Mouse (Mus musculus) neural tube, embryonic 12.5 days (tissue): Measurements from ENCODE around the gene Acsbg2. TPM values are rescaled to one million over a fixed set of nuclear protein-coding genes. Genes with fewer than 3 reads are reported as not detected.

Experiments used
- ATAC-seq: fragments of 200-750 bp; cut with Nextera tagmentation; 2 replicates; pipeline ENCODE4 v1.8.0; 2017; ENCODE audit warnings: low read depth, mild to moderate bottlenecking, moderate TSS enrichment, moderate library complexity; ENCODE audit not compliant: low FRiP score
- H3K27ac ChIP-seq: fragments of 300-500 bp; sonication (generic); 2 replicates; pipeline ENCODE4 v1.5.1; 2016
- H3K27me3 ChIP-seq: fragments of 300-500 bp; sonication (generic); replicated peaks from 2 replicates; pipeline ENCODE4 v1.6.1; 2016; ENCODE audit warnings: mild to moderate bottlenecking
- H3K36me3 ChIP-seq: fragments of 300-500 bp; sonication (generic); 2 replicates; pipeline ENCODE4 v1.6.1; 2016; ENCODE audit warnings: mild to moderate bottlenecking
- H3K4me1 ChIP-seq: fragments of 300-500 bp; sonication (generic); 2 replicates; pipeline ENCODE4 v1.6.1; 2016
- H3K4me2 ChIP-seq: fragments of 300-500 bp; sonication (generic); replicated peaks from 2 replicates; pipeline ENCODE4 v1.6.1; 2016; ENCODE audit warnings: mild to moderate bottlenecking
- H3K4me3 ChIP-seq: fragments of 300-500 bp; sonication (generic); 2 replicates; pipeline ENCODE4 v1.5.1; 2016
- H3K9ac ChIP-seq: fragments of 300-500 bp; sonication (generic); 2 replicates; pipeline ENCODE4 v1.6.1; 2016; ENCODE audit warnings: mild to moderate bottlenecking
- H3K9me3 ChIP-seq: fragments of 300-500 bp; sonication (generic); 2 replicates; pipeline ENCODE4 v1.6.1; 2016; ENCODE audit warnings: mild to moderate bottlenecking
- WGBS: fragments of 180-500 bp; shearing (Covaris S2); methylation state at CpG from one replicate; pipeline ENCODE4 v1.1.7; 2016; 5-methylcytosine and 5-hydroxymethylcytosine counted together
- polyA plus RNA-seq: library from polyadenylated mRNA; unstranded; fragments of >200 nt; fragmentation: Nextera tagmentation; extraction: Ambion mirVana; gene quantifications from 2 replicates; pipeline ENCODE4 v1.2.1, GENCODE M21; 2016

Gene Acsbg2
- polyA plus RNA-seq, 1 experiment from 2014 or later, result not detected

- Histone ChIP-seq H3K9ac (no peak overlapping the region), H3K4me2 (no peak overlapping the region), H3K4me1 (peaks cover 23% of the 10 kb centered on the region), H3K27ac (no peak overlapping the region), H3K4me3 (no peak overlapping the region), H3K36me3 (peaks cover 92% of the 10 kb centered on the region), H3K9me3 (no peaks in the 10 kb centered on the region), H3K27me3 (no peaks in the 10 kb centered on the region)
- WGBS, result 90% methylated on average over 9 of the region's 9 CpGs
- no peak for ATAC-seq
These were observed 21.2 kb upstream of the Acsbg2 start for GRCm38 (mm10) chr17:56895368-56895918.

- Histone ChIP-seq H3K4me1 (no peaks in the 10 kb centered on the region), H3K27me3 (no peaks in the 10 kb centered on the region), H3K9me3 (no peaks in the 10 kb centered on the region), H3K36me3 (peaks cover 70% of the 10 kb centered on the region), H3K4me2 (no peak overlapping the region), H3K27ac (no peak overlapping the region), H3K9ac (no peak overlapping the region), H3K4me3 (no peak overlapping the region)
- no peak for ATAC-seq
- WGBS, result 97% methylated on average over 2 of the region's 2 CpGs
These were observed 15.8 kb upstream of the Acsbg2 start for GRCm38 (mm10) chr17:56890018-56890417.

- WGBS, result 90% methylated on average over 2 of the region's 3 CpGs
- H3K36me3 ChIP-seq, result peaks cover 50% of the 10 kb centered on the region
These were observed 13.8 kb upstream of the Acsbg2 start for GRCm38 (mm10) chr17:56888050-56888449.

GRCm38 (mm10) chr17:56884809-56885208 is 10.6 kb upstream of the Acsbg2 start:
- Histone ChIP-seq H3K9ac (no peak overlapping the region), H3K4me3 (no peak overlapping the region), H3K4me1 (no peaks in the 10 kb centered on the region), H3K36me3 (peaks cover 20% of the 10 kb centered on the region), H3K27ac (no peak overlapping the region), H3K4me2 (no peak overlapping the region), H3K27me3 (no peaks in the 10 kb centered on the region), H3K9me3 (no peaks in the 10 kb centered on the region)
- WGBS, result 92% methylated on average over 17 of the region's 17 CpGs
- no peak for ATAC-seq

More at GRCm38 (mm10) chr17:56888050-56888449, 13.8 kb upstream of the Acsbg2 start:
- Histone ChIP-seq H3K4me1 (no peaks in the 10 kb centered on the region), H3K27ac (no peak overlapping the region), H3K9me3 (no peaks in the 10 kb centered on the region), H3K4me3 (no peak overlapping the region), H3K4me2 (no peak overlapping the region), H3K9ac (no peak overlapping the region), H3K27me3 (no peaks in the 10 kb centered on the region)
- ATAC-seq, result no peak

GRCm38 (mm10) chr17:56884331-56884730 is 10.1 kb upstream of the Acsbg2 start:
- H3K27me3 ChIP-seq, result no peaks in the 10 kb centered on the region
- no peak overlapping the region for H3K9ac ChIP-seq
- ATAC-seq, result no peak
- no peaks in the 10 kb centered on the region for H3K9me3 ChIP-seq
- H3K4me3 ChIP-seq, result no peak overlapping the region
- H3K4me1 ChIP-seq, result no peaks in the 10 kb centered on the region
- no peak overlapping the region for H3K27ac ChIP-seq
- no peak overlapping the region for H3K4me2 ChIP-seq
- H3K36me3 ChIP-seq, result peaks cover 15% of the 10 kb centered on the region
- WGBS, result 82% methylated on average over 5 of the region's 5 CpGs

- no peaks in the 10 kb centered on the region for H3K27me3 ChIP-seq
- no peak overlapping the region for H3K27ac ChIP-seq
- H3K36me3 ChIP-seq, result peaks cover 8% of the 10 kb centered on the region
- WGBS, result 48% methylated on average over 17 of the region's 17 CpGs
- H3K9ac ChIP-seq, result no peak overlapping the region
- peak overlapping the region; percentile 20; the same call in 1 of the 2 replicates for H3K4me2 ChIP-seq
- H3K9me3 ChIP-seq, result no peaks in the 10 kb centered on the region
- no peaks in the 10 kb centered on the region for H3K4me1 ChIP-seq
- no peak overlapping the region for H3K4me3 ChIP-seq
- no peak for ATAC-seq
These were observed 9.4 kb upstream of the Acsbg2 start for GRCm38 (mm10) chr17:56883612-56884011.

- Histone ChIP-seq H3K4me1 (no peaks in the 10 kb centered on the region), H3K4me3 (no peak overlapping the region), H3K9ac (no peak overlapping the region), H3K9me3 (no peaks in the 10 kb centered on the region), H3K27ac (no peak overlapping the region), H3K36me3 (no peaks in the 10 kb centered on the region), H3K27me3 (no peaks in the 10 kb centered on the region), H3K4me2 (no peak overlapping the region)
- ATAC-seq, result no peak
- 93% methylated on average over 19 of the region's 19 CpGs for WGBS
These were observed 3.2 kb upstream of the Acsbg2 start for GRCm38 (mm10) chr17:56877426-56877825.

GRCm38 (mm10) chr17:56876981-56877380 is 2.7 kb upstream of the Acsbg2 start:
- H3K9me3 ChIP-seq, result no peaks in the 10 kb centered on the region
- H3K4me2 ChIP-seq, result no peak overlapping the region
- no peaks in the 10 kb centered on the region for H3K4me1 ChIP-seq
- WGBS, result 67% methylated on average over 8 of the region's 8 CpGs
- ATAC-seq, result no peak
- no peaks in the 10 kb centered on the region for H3K36me3 ChIP-seq
- no peak overlapping the region for H3K4me3 ChIP-seq
- H3K9ac ChIP-seq, result no peak overlapping the region
- H3K27me3 ChIP-seq, result no peaks in the 10 kb centered on the region
- H3K27ac ChIP-seq, result no peak overlapping the region

GRCm38 (mm10) chr17:56876465-56876864 is 2.2 kb upstream of the Acsbg2 start:
- Histone ChIP-seq H3K36me3 (no peaks in the 10 kb centered on the region), H3K4me3 (no peak overlapping the region), H3K27ac (no peak overlapping the region), H3K27me3 (no peaks in the 10 kb centered on the region), H3K9ac (no peak overlapping the region), H3K4me2 (no peak overlapping the region), H3K9me3 (no peaks in the 10 kb centered on the region), H3K4me1 (no peaks in the 10 kb centered on the region)
- WGBS, result 91% methylated on average over 3 of the region's 3 CpGs
- ATAC-seq, result no peak

GRCm38 (mm10) chr17:56874936-56875651 is 847 bp upstream of the Acsbg2 start, which contains the start of gene 1700061G19Rik:
TSS of gene 1700061G19Rik (plus strand) at chr17:56875477.
- no peaks in the 10 kb centered on the region for H3K27me3 ChIP-seq
- H3K27ac ChIP-seq, result no peak within 1 kb of the TSS
- H3K4me3 ChIP-seq, result no peak within 1 kb of the TSS
- no peaks in the 10 kb centered on the region for H3K9me3 ChIP-seq
- H3K4me2 ChIP-seq, result no peak within 1 kb of the TSS
- no peaks in the 10 kb centered on the region for H3K4me1 ChIP-seq
- ATAC-seq, result no peak
- H3K9ac ChIP-seq, result no peak within 1 kb of the TSS
- no peaks in the 10 kb centered on the region for H3K36me3 ChIP-seq
- WGBS, result 88% methylated on average over 12 of the region's 12 CpGs

GRCm38 (mm10) chr17:56872512-56872911 is 1.7 kb downstream of the Acsbg2 start:
- no peaks in the 10 kb centered on the region for H3K27me3 ChIP-seq
- no peaks in the 10 kb centered on the region for H3K4me1 ChIP-seq
- no peak for ATAC-seq
- H3K27ac ChIP-seq, result no peak overlapping the region
- WGBS, result 80% methylated on average over 7 of the region's 7 CpGs
- no peak overlapping the region for H3K9ac ChIP-seq
- H3K9me3 ChIP-seq, result no peaks in the 10 kb centered on the region
- no peak overlapping the region for H3K4me2 ChIP-seq
- H3K4me3 ChIP-seq, result no peak overlapping the region
- H3K36me3 ChIP-seq, result no peaks in the 10 kb centered on the region

GRCm38 (mm10) chr17:56871767-56872166 is 2.5 kb downstream of the Acsbg2 start:
- 85% methylated on average over 8 of the region's 8 CpGs for WGBS
- 0 out of 2 replicates have a peak, but pooled peaks cover 7% of the 10 kb centered on the region for H3K9me3 ChIP-seq
- ATAC-seq, result no peak

More at GRCm38 (mm10) chr17:56871767-56872166, 2.5 kb downstream of the Acsbg2 start:
- H3K27ac ChIP-seq, result no peak overlapping the region
- H3K4me1 ChIP-seq, result no peaks in the 10 kb centered on the region
- H3K36me3 ChIP-seq, result no peaks in the 10 kb centered on the region
- no peak overlapping the region for H3K9ac ChIP-seq
- H3K4me3 ChIP-seq, result no peak overlapping the region
- H3K27me3 ChIP-seq, result no peaks in the 10 kb centered on the region
- no peak overlapping the region for H3K4me2 ChIP-seq
